Mouse (Mus musculus) midbrain, embryonic 14.5 days (tissue): ENCODE measurements around the gene Gm43738. TPM values are rescaled to one million over a fixed set of nuclear protein-coding genes. Genes with fewer than 3 reads are reported as not detected.
A peak's percentile ranks its signal among the peaks of the same experiment; 100 is the strongest.
"Not testable (repeated sequence)": the region's sequence is repeated elsewhere in the genome, so short reads cannot be mapped to it uniquely, and the experiment has no call there.

ENCODE experiments used
- ATAC-seq: fragments of 200-750 bp; cut with Nextera tagmentation; 2 replicates; pipeline ENCODE4 v1.8.0; 2017; ENCODE audit warnings: moderate number of reproducible peaks, moderate library complexity; ENCODE audit not compliant: low FRiP score, low TSS enrichment
- DNase-seq: peaks from one replicate; pipeline ENCODE4 v3.0.0-alpha.2; 2015
- H3K27ac ChIP-seq: fragments of 300-500 bp; sonication (generic); replicated peaks from 2 replicates; pipeline ENCODE4 v1.5.1; 2014; ENCODE audit warnings: mild to moderate bottlenecking, low read depth, low read length, moderate library complexity
- H3K27me3 ChIP-seq: fragments of 300-500 bp; sonication (generic); 2 replicates; pipeline ENCODE4 v1.6.1; 2014; ENCODE audit warnings: low read length, control low read depth, mixed read lengths; ENCODE audit not compliant: control insufficient read depth, insufficient read depth
- H3K36me3 ChIP-seq: fragments of 300-500 bp; sonication (generic); 2 replicates; pipeline ENCODE4 v1.6.1; 2014; ENCODE audit warnings: low read length, control low read depth; ENCODE audit not compliant: control insufficient read depth, insufficient read depth
- H3K4me1 ChIP-seq: fragments of 300-500 bp; sonication (generic); 2 replicates; pipeline ENCODE4 v1.6.1; 2014; ENCODE audit warnings: mild to moderate bottlenecking, antibody characterized with exemption, low read length, control low read depth; ENCODE audit not compliant: control insufficient read depth, insufficient read depth
- H3K4me2 ChIP-seq: fragments of 300-500 bp; sonication (generic); 2 replicates; pipeline ENCODE4 v1.6.1; 2014; ENCODE audit warnings: mild to moderate bottlenecking, low read length, moderate library complexity
- H3K4me3 ChIP-seq: fragments of 300-500 bp; sonication (generic); replicated peaks from 2 replicates; pipeline ENCODE4 v1.5.1; 2014; ENCODE audit warnings: low read depth, low read length
- H3K9ac ChIP-seq: fragments of 300-500 bp; sonication (generic); replicated peaks from 2 replicates; pipeline ENCODE4 v1.6.1; 2014; ENCODE audit warnings: mild to moderate bottlenecking, low read length, moderate library complexity
- H3K9me3 ChIP-seq: fragments of 300-500 bp; sonication (generic); 2 replicates; pipeline ENCODE4 v1.6.1; 2016; ENCODE audit warnings: low read length, control low read depth, mixed read lengths; ENCODE audit not compliant: control insufficient read depth
- WGBS: fragments of 180-500 bp; shearing (Covaris S2); extraction: QIAGEN DNeasy Blood & Tissue Kit; methylation state at CpG from one replicate; pipeline ENCODE4 v1.1.7; 2014; 5-methylcytosine and 5-hydroxymethylcytosine counted together
- polyA plus RNA-seq: library from polyadenylated mRNA; unstranded; fragments of >200 nt; fragmentation: Nextera tagmentation; extraction: Ambion mirVana; gene quantifications from 2 replicates; pipeline ENCODE4 v1.2.1, GENCODE M21; 2014

The Gm43738 gene
- polyA plus RNA-seq, 1 experiment from 2014 or later = not detected

- ATAC-seq (no peak), DNase-seq (no peak)
- 82% methylated on average over 2 of the region's 2 CpGs for WGBS
- H3K36me3 ChIP-seq = peaks cover 67% of the 10 kb centered on the region
- H3K4me1 ChIP-seq = 0 out of 2 replicates have a peak, but pooled peaks cover 1% of the 10 kb centered on the region
- no peak overlapping the region for H3K4me3 ChIP-seq
- no peaks in the 10 kb centered on the region for H3K9me3 ChIP-seq
- no peak overlapping the region for H3K9ac ChIP-seq
- 0 out of 2 replicates have a peak, but pooled peaks cover 4% of the 10 kb centered on the region for H3K27me3 ChIP-seq
- no peak overlapping the region for H3K4me2 ChIP-seq
- H3K27ac ChIP-seq = no peak overlapping the region
Measured at GRCm38 (mm10) chr3:89084133-89084532, 16.8 kb downstream of the Gm43738 start.

- not testable (repeated sequence) for ATAC-seq, H3K27ac ChIP-seq, H3K4me2 ChIP-seq, DNase-seq, H3K27me3 ChIP-seq, H3K9ac ChIP-seq, H3K9me3 ChIP-seq, H3K4me1 ChIP-seq, H3K4me3 ChIP-seq
- peaks cover 62% of the 10 kb centered on the region for H3K36me3 ChIP-seq
Measured at GRCm38 (mm10) chr3:89082287-89082686, 18.6 kb downstream of the Gm43738 start.

GRCm38 (mm10) chr3:89077383-89077782, 23.5 kb downstream of the Gm43738 start:
- WGBS = 95% methylated on average over 9 of the region's 9 CpGs
- Histone ChIP-seq H3K4me3 (no peak overlapping the region), H3K9ac (no peak overlapping the region), H3K4me1 (no peaks in the 10 kb centered on the region), H3K27me3 (no peaks in the 10 kb centered on the region), H3K9me3 (no peaks in the 10 kb centered on the region), H3K36me3 (peaks cover 78% of the 10 kb centered on the region), H3K4me2 (no peak overlapping the region), H3K27ac (no peak overlapping the region)
- ATAC-seq (no peak), DNase-seq (no peak)

- ATAC-seq = no peak
- H3K27me3 ChIP-seq = no peaks in the 10 kb centered on the region
- no peak overlapping the region for H3K9ac ChIP-seq
- no peak overlapping the region for H3K4me2 ChIP-seq
- H3K4me1 ChIP-seq = no peaks in the 10 kb centered on the region
- no peak overlapping the region for H3K4me3 ChIP-seq
- H3K27ac ChIP-seq = no peak overlapping the region
- DNase-seq = no peak
- peaks cover 91% of the 10 kb centered on the region for H3K36me3 ChIP-seq
- no peaks in the 10 kb centered on the region for H3K9me3 ChIP-seq
Measured at GRCm38 (mm10) chr3:89067265-89067664, 33.6 kb downstream of the Gm43738 start.

- WGBS = 54% methylated on average over 3 of the region's 3 CpGs
- Histone ChIP-seq H3K27ac (no peak overlapping the region), H3K9ac (no peak overlapping the region), H3K36me3 (peaks cover 85% of the 10 kb centered on the region), H3K4me2 (no peak overlapping the region), H3K27me3 (no peaks in the 10 kb centered on the region), H3K4me3 (no peak overlapping the region), H3K4me1 (no peaks in the 10 kb centered on the region), H3K9me3 (no peaks in the 10 kb centered on the region)
- no peak for ATAC-seq
- DNase-seq = no peak
Measured at GRCm38 (mm10) chr3:89061696-89062095, 39.2 kb downstream of the Gm43738 start.

- ATAC-seq (no peak), DNase-seq (peak; percentile 56)
- H3K9ac ChIP-seq = no peak overlapping the region
- H3K9me3 ChIP-seq = no peaks in the 10 kb centered on the region
- H3K27ac ChIP-seq = no peak overlapping the region
- H3K36me3 ChIP-seq = peaks cover 87% of the 10 kb centered on the region
- 83% methylated on average over 3 of the region's 3 CpGs for WGBS
- H3K27me3 ChIP-seq = no peaks in the 10 kb centered on the region
- no peak overlapping the region for H3K4me2 ChIP-seq
- no peaks in the 10 kb centered on the region for H3K4me1 ChIP-seq
- no peak overlapping the region for H3K4me3 ChIP-seq
Measured at GRCm38 (mm10) chr3:89058783-89059182, 42.1 kb downstream of the Gm43738 start.

- ATAC-seq (no peak), DNase-seq (no peak)
- Histone ChIP-seq H3K36me3 (peaks cover 85% of the 10 kb centered on the region), H3K9me3 (no peaks in the 10 kb centered on the region), H3K4me1 (no peaks in the 10 kb centered on the region), H3K27me3 (no peaks in the 10 kb centered on the region), H3K4me3 (no peak overlapping the region), H3K4me2 (no peak overlapping the region), H3K9ac (no peak overlapping the region), H3K27ac (no peak overlapping the region)
- WGBS = 97% methylated on average over 9 of the region's 9 CpGs
Measured at GRCm38 (mm10) chr3:89058361-89058760, 42.5 kb downstream of the Gm43738 start.

GRCm38 (mm10) chr3:89043359-89043758, 57.5 kb downstream of the Gm43738 start:
- H3K9ac ChIP-seq = no peak overlapping the region
- peaks cover 84% of the 10 kb centered on the region for H3K36me3 ChIP-seq
- H3K9me3 ChIP-seq = no peaks in the 10 kb centered on the region
- H3K4me3 ChIP-seq = no peak overlapping the region
- no peak overlapping the region for H3K4me2 ChIP-seq
- H3K4me1 ChIP-seq = no peaks in the 10 kb centered on the region
- 93% methylated on average over 4 of the region's 4 CpGs for WGBS
- no peaks in the 10 kb centered on the region for H3K27me3 ChIP-seq
- no peak overlapping the region for H3K27ac ChIP-seq
- DNase-seq (no peak), ATAC-seq (no peak)
